Mouse (Mus musculus) midbrain, embryonic 10.5 days (tissue): ENCODE results near the gene Tarbp2. TPM values are rescaled to one million over a fixed set of nuclear protein-coding genes. Genes with fewer than 3 reads are reported as not detected.
A peak's percentile ranks its signal among the peaks of the same experiment; 100 is the strongest.

ENCODE experiments used
- DNase-seq: peaks from one replicate; pipeline ENCODE4 v3.0.0-alpha.2; 2017; ENCODE audit warnings: low spot score
- H3K27ac ChIP-seq: fragments of 300-500 bp; sonication (generic); replicated peaks from 2 replicates; pipeline ENCODE4 v1.5.1; 2016; ENCODE audit warnings: mild to moderate bottlenecking
- H3K27me3 ChIP-seq: fragments of 300-500 bp; sonication (generic); 2 replicates; pipeline ENCODE4 v1.6.1; 2016; ENCODE audit warnings: low read depth, mild to moderate bottlenecking; ENCODE audit not compliant: poor library complexity, severe bottlenecking
- H3K36me3 ChIP-seq: fragments of 300-500 bp; sonication (generic); 2 replicates; pipeline ENCODE4 v1.6.1; 2016; ENCODE audit warnings: mild to moderate bottlenecking, moderate library complexity
- H3K4me1 ChIP-seq: fragments of 300-500 bp; sonication (generic); 2 replicates; pipeline ENCODE4 v1.6.1; 2016
- H3K4me3 ChIP-seq: fragments of 300-500 bp; sonication (generic); 2 replicates; pipeline ENCODE4 v1.5.1; 2016; ENCODE audit warnings: mild to moderate bottlenecking, moderate library complexity
- H3K9me3 ChIP-seq: fragments of 300-500 bp; sonication (generic); replicated peaks from 2 replicates; pipeline ENCODE4 v1.6.1; 2016; ENCODE audit warnings: mild to moderate bottlenecking
- WGBS: fragments of 180-500 bp; shearing (Covaris S2); methylation state at CpG from one replicate; pipeline ENCODE4 v1.1.7; 2016; 5-methylcytosine and 5-hydroxymethylcytosine counted together
- polyA plus RNA-seq: library from polyadenylated mRNA; unstranded; fragments of >200 nt; fragmentation: Nextera tagmentation; extraction: Ambion mirVana; gene quantifications from 2 replicates; pipeline ENCODE4 v1.2.1, GENCODE M21; 2016

Tarbp2 gene
- polyA plus RNA-seq, 1 experiment from 2014 or later, result 143 TPM

- Histone ChIP-seq H3K36me3 (peaks cover 41% of the 10 kb centered on the region), H3K27me3 (no peaks in the 10 kb centered on the region), H3K27ac (peak overlapping the region; percentile 98), H3K4me1 (peaks cover 51% of the 10 kb centered on the region), H3K9me3 (no peaks in the 10 kb centered on the region), H3K4me3 (peak overlapping the region; percentile 81)
- no peak for DNase-seq
- 74% methylated on average over 17 of the region's 17 CpGs for WGBS
Observed at GRCm38 (mm10) chr15:102519211-102520141, 1.5 kb downstream of the Tarbp2 start.

GRCm38 (mm10) chr15:102520416-102520815, 2.4 kb downstream of the Tarbp2 start:
- Histone ChIP-seq H3K4me3 (no peak overlapping the region), H3K27ac (no peak overlapping the region), H3K36me3 (peaks cover 43% of the 10 kb centered on the region), H3K9me3 (no peaks in the 10 kb centered on the region), H3K4me1 (peaks cover 42% of the 10 kb centered on the region), H3K27me3 (no peaks in the 10 kb centered on the region)
- 83% methylated on average over 4 of the region's 4 CpGs for WGBS
- DNase-seq, result no peak

DNA sequence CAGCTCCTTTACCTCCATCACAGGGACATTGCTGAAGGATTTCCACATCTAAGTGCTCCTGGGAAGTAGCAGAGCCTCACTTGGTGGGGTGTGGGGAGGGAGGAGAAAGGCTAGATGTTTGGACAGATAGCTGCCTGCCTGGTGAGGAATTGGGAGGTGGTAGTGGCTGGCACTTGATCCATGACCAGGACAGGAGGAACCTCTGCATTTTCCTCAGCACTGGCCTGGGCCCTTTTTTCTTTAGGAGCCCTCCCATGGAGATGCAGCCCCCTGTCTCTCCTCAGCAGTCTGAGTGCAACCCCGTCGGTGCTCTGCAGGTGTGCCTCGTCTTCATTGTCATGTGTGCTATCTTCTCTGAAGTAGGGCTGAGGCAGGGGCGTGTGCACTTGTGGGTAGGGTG, 3.5 kb downstream of the Tarbp2 start:
- Histone ChIP-seq H3K9me3 (no peaks in the 10 kb centered on the region), H3K4me3 (no peak overlapping the region), H3K4me1 (peaks cover 31% of the 10 kb centered on the region), H3K27ac (no peak overlapping the region), H3K27me3 (no peaks in the 10 kb centered on the region), H3K36me3 (peaks cover 47% of the 10 kb centered on the region)
- no peak for DNase-seq
- WGBS, result 80% methylated on average over 4 of the region's 4 CpGs

DNA sequence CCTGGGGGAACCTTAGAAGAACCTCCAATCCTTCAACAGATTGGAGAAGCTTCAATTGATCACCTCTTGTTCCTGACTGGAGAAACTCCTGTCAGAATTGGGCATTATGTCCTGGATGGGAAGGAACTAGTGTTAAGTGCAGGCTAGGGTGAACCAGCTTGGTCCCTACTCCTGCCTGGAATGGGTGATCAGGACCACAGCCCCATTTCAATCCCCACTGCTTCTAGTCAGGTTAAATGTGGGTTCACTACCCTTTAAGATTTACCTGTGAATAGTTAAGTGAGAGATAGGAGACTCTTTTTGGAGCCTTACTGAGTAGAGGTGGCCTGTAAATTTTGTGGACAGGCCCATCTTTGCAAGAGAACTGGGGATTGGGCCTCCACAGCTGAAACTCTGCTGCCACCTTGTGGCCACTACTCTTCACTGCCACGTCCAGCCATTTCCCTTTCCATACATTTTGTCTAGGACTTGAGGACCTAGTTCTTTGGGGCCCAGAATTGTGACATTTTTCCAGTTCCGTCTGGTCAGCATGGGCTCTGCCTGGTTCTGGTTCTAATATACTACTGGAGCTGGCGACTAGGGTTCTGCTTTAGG, 7.0 kb downstream of the Tarbp2 start, which contains the start of gene Npff:
TSS of gene Npff (minus strand) at position 51 of the 594 bp plus-strand sequence.
- Histone ChIP-seq H3K4me1 (peaks cover 6% of the 10 kb centered on the region), H3K27me3 (no peaks in the 10 kb centered on the region), H3K9me3 (no peaks in the 10 kb centered on the region), H3K4me3 (no peak within 1 kb of the TSS), H3K27ac (no peak within 1 kb of the TSS), H3K36me3 (peaks cover 75% of the 10 kb centered on the region)
- peak; percentile 76 for DNase-seq
- WGBS, result 10% methylated on average over 3 of the region's 3 CpGs

DNA sequence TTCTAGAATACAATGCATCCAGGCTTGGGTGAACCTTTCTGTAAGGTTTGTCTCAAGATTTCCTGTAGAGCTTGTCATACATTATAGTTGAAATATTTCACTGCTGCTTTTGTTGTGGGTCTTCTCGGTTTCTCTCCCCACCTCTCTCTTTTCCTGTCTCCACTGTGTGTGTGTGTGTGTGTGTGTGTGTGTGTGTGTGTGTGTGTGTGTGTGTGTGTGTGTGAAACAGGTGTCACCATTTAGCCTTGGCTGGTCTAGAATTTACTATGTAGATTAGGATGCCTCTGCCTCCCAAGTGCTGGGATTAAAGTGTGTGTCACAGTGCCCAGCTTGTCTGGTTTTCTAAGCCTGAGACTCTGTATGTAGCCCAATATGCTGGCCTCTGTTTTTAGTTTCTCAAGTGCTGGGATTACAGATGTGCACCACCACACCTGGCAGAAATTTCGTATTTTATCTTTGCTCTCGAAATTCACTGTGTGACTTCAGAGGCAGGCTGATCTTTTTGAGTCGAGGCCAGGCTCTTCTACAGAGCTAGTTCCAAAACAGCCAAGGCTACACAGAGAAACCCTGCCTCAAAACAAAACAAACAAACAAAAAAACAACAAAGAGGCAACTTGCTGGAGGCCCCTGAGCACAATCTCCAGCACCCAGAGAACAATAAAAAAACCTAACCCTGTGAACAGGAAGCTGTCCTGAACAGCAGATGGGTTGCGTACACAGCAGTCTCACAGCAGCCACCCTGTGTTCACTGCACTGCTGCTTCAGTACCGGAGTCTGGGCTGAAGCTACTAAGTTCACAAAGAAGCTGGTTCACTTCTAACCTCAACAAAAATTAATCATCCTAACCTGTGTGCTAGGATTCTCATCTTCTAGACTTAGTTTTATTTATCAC, 8.4 kb downstream of the Tarbp2 start:
- Histone ChIP-seq H3K27ac (no peak overlapping the region), H3K36me3 (peaks cover 70% of the 10 kb centered on the region), H3K9me3 (no peaks in the 10 kb centered on the region), H3K4me1 (no peaks in the 10 kb centered on the region), H3K4me3 (no peak overlapping the region), H3K27me3 (no peaks in the 10 kb centered on the region)
- no peak for DNase-seq
- WGBS, result 91% methylated on average over 6 of the region's 6 CpGs

GRCm38 (mm10) chr15:102527936-102528335, 9.9 kb downstream of the Tarbp2 start:
- Histone ChIP-seq H3K4me3 (no peak overlapping the region), H3K4me1 (no peaks in the 10 kb centered on the region), H3K9me3 (no peaks in the 10 kb centered on the region), H3K27me3 (no peaks in the 10 kb centered on the region), H3K27ac (no peak overlapping the region), H3K36me3 (peaks cover 69% of the 10 kb centered on the region)
- DNase-seq, result no peak
- WGBS, result 72% methylated on average over 3 of the region's 3 CpGs

DNA sequence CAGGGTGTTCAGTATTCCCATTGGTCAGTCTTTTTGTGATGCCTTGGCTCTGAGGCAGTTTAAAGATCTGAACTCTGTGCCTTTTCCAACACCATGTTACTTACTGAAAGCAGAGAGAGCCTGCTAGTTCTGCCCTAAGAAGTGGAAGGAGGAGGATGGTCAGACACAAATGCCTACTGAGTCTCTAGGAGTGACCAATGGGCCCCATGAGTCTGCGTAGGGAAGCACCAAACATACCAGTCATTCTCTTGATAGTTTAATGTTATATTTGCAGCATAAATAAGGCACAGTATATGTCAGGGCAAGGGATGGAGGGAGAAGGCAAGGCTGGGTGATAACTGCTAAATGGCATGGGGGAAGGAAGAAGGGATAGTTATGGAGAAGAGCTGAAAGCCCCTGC, 10.4 kb downstream of the Tarbp2 start:
- no peaks in the 10 kb centered on the region for H3K27me3 ChIP-seq
- H3K36me3 ChIP-seq, result peaks cover 72% of the 10 kb centered on the region
- no peak overlapping the region for H3K27ac ChIP-seq
- no peaks in the 10 kb centered on the region for H3K9me3 ChIP-seq
- H3K4me3 ChIP-seq, result no peak overlapping the region
- H3K4me1 ChIP-seq, result no peaks in the 10 kb centered on the region
- WGBS, result 94% methylated on average over 1 of the region's 1 CpGs
- DNase-seq, result no peak

- no peak for DNase-seq
- Histone ChIP-seq H3K4me1 (no peaks in the 10 kb centered on the region), H3K27me3 (no peaks in the 10 kb centered on the region), H3K27ac (no peak overlapping the region), H3K36me3 (peaks cover 75% of the 10 kb centered on the region), H3K4me3 (no peak overlapping the region), H3K9me3 (no peaks in the 10 kb centered on the region)
- 91% methylated on average over 4 of the region's 4 CpGs for WGBS
Observed at GRCm38 (mm10) chr15:102530566-102530965, 12.6 kb downstream of the Tarbp2 start.

DNA sequence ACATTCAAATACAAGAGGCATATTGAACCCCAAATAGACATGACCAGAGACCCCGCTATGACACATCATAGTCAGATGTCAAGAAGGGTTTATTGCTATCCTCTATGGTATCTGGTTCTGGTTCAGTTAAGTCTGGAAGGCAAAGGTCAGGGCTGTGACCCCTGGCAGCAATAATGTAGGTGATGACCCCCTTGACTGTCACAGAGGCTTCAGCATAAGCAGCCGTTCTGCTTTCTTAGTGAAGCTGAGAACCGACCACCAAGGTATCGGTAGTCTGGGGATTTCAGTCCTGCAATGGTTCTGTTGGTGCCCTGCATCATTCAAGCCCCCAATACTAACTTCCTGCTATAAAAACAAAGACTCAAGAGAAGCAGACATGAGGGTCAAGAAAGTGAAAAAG, 13.6 kb downstream of the Tarbp2 start:
- no peak for DNase-seq
- Histone ChIP-seq H3K9me3 (no peaks in the 10 kb centered on the region), H3K36me3 (peaks cover 81% of the 10 kb centered on the region)

DNA sequence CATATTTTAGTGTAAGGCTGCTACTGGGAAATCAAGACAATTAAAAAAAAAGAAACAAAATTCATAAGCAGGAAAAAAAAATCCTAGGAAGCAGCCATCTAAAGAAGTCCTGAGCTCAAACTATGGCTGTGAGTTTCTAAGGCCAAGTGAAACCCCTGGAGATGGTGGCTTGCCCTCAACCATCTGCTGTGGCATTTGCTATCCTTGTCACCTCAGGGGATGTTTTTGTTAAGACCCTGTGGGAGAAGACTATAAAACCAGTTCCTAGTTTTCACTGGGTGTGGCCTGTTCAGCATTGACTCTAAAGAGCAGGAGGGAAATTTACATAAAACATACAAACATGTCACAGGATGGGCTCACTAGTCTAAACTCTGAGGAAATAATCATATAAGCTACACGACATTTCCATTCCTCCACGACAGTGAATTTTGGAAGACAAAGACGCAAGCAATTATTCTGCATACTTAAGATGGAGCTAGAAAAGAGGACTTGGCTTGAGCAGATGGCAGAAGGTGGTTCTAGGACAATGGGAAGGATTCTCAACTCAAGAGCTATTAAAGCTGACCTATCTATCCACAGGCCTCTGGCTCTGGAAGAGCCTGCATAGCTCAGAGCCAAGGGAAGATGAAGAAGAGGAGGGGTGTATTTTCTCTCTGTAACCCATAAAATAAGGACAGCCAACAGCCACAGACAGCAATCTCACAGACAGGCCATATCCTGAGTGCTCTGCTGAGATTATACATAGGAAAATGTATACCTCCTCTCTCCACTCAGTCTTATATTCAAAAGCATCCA, 14.3 kb downstream of the Tarbp2 start:
- DNase-seq, result no peak
- WGBS, result 94% methylated on average over 3 of the region's 3 CpGs
- Histone ChIP-seq H3K4me3 (no peak overlapping the region), H3K27me3 (no peaks in the 10 kb centered on the region), H3K9me3 (no peaks in the 10 kb centered on the region), H3K4me1 (no peaks in the 10 kb centered on the region), H3K36me3 (peaks cover 87% of the 10 kb centered on the region), H3K27ac (no peak overlapping the region)

More for the DNA sequence above, 13.6 kb downstream of the Tarbp2 start:
- H3K4me1 ChIP-seq, result no peaks in the 10 kb centered on the region
- WGBS, result 88% methylated on average over 4 of the region's 4 CpGs
- no peak overlapping the region for H3K27ac ChIP-seq
- no peak overlapping the region for H3K4me3 ChIP-seq
- H3K27me3 ChIP-seq, result no peaks in the 10 kb centered on the region

DNA sequence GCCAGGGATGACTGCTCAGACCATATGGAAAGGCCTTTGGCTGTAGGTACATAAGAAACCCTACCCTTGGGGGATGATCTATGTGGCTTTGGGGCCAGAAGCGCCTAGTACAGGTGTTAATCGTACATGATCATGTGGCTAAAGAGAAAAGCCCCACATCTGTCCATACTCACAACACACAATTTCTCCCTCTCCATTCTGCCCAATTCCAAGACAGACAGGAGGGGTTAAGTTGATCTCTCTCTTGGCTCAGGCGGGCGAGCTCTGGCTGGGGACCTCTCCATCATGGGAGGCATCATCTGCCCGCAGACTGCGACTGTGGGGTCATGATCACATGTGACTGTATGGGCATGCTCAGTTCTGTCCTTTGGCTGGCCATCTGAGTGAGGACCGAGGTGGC, 15.9 kb downstream of the Tarbp2 start:
- Histone ChIP-seq H3K27me3 (no peaks in the 10 kb centered on the region), H3K27ac (no peak overlapping the region), H3K9me3 (no peaks in the 10 kb centered on the region), H3K36me3 (peaks cover 79% of the 10 kb centered on the region), H3K4me3 (no peak overlapping the region), H3K4me1 (no peaks in the 10 kb centered on the region)
- no peak for DNase-seq
- 91% methylated on average over 7 of the region's 7 CpGs for WGBS

- DNase-seq, result no peak
- Histone ChIP-seq H3K9me3 (no peaks in the 10 kb centered on the region), H3K27me3 (no peaks in the 10 kb centered on the region), H3K36me3 (peaks cover 84% of the 10 kb centered on the region), H3K4me3 (no peak overlapping the region), H3K27ac (no peak overlapping the region), H3K4me1 (no peaks in the 10 kb centered on the region)
- 94% methylated on average over 4 of the region's 4 CpGs for WGBS
Observed at GRCm38 (mm10) chr15:102544801-102545200, 26.8 kb downstream of the Tarbp2 start.
